Mouse (Mus musculus): Measurements from ENCODE around the gene 1110059E24Rik.
"Not testable (repeated sequence)": the region's sequence is repeated elsewhere in the genome, so short reads cannot be mapped to it uniquely, and the experiment has no call there.

1110059E24Rik gene

DNA sequence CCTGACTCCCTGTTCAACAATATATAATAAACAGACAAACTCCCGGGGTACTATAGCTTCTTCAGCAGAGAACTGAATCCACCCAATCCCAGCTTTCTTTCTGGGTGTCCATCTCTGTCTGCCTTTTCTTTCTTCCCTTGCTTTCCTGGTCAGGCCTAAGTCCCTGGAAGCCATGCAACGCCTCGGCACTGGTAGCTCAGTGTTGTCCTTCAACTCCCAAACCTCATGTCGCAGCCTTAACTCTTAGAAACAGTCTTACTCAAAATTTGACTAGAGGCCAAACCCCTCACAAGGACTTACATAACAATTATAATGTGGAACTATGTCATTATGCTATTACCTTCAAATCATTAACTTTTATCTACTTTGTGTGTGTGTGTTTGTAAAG is 28.6 kb downstream of the 1110059E24Rik start:
- DNase-seq = no peak

GRCm38 (mm10) chr19:21623410-21624147 is 29.2 kb downstream of the 1110059E24Rik start:
- no peak for DNase-seq

- DNase-seq = no peak
Measured at GRCm38 (mm10) chr19:21615801-21616200, 37.0 kb downstream of the 1110059E24Rik start.

- DNase-seq = no peak
Measured at GRCm38 (mm10) chr19:21611725-21612575, 40.8 kb downstream of the 1110059E24Rik start.

GRCm38 (mm10) chr19:21611297-21611696 is 41.5 kb downstream of the 1110059E24Rik start:
- no peak for DNase-seq

DNA sequence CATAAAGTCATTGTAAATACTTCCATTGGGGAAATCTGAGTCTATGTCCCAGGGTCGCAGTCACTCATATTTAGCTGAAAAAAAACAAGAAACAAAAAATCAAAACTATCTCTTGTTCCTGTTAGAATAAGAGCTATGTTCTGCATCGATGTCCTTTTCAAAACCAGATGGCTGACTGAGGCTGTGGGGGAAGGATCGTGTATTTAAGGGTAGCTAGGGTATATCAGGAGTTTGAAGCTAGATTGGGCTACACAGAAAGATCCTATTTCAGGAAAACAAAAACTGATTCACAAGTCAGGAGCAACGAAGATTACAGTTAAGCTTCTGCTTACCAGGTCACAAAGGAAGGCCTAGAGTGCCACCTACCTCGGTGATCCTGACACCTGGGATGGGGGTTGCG is 42.5 kb downstream of the 1110059E24Rik start:
- DNase-seq = no peak

- no peak for DNase-seq
Measured at GRCm38 (mm10) chr19:21605294-21605693, 47.5 kb downstream of the 1110059E24Rik start.

DNA sequence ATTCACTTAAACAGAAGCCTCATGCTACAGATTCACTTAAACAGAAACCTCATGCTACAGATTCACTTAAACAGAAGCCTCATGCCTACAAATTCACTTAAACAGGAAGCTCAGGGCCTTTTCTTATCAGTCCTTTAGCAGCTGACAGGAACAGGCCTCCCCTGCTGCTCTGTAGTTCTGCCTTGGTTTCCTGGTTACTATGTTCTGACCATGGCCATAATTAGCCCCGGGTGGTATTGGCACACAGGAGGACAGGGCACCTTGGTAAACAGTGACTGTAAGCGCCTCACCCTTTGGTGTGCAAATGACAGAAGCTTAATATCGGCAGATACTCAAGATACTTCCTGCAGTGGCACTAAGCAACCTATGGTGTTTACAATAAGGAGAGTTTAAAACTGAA is 48.9 kb downstream of the 1110059E24Rik start:
- no peak for DNase-seq

DNA sequence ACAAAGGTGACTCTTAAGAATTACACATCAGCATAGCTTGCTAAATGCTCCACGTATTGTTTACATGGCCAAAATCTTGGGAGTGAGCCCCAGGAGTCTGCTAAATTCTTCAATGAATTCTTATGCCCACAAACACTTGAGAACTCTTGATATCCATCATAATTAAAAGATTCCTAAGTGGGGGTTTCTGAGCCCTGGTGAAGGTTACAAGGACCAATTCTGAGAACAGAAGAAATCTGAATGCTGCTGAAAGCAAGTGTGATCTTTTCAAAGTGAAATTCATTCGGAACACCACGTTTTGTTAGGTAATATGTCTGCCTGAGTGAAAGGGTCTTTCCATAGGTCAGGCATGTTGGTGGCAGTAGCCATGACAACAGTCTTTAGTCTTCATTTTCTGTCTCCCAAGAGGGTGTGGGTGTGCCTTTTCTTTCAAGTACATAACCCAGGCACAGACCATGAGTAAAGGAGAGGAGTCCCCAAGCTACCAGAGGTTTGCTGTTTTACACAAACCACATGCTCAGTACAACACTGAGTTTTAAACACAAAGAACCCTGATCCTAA is 51.2 kb downstream of the 1110059E24Rik start:
- DNase-seq = no peak

DNA sequence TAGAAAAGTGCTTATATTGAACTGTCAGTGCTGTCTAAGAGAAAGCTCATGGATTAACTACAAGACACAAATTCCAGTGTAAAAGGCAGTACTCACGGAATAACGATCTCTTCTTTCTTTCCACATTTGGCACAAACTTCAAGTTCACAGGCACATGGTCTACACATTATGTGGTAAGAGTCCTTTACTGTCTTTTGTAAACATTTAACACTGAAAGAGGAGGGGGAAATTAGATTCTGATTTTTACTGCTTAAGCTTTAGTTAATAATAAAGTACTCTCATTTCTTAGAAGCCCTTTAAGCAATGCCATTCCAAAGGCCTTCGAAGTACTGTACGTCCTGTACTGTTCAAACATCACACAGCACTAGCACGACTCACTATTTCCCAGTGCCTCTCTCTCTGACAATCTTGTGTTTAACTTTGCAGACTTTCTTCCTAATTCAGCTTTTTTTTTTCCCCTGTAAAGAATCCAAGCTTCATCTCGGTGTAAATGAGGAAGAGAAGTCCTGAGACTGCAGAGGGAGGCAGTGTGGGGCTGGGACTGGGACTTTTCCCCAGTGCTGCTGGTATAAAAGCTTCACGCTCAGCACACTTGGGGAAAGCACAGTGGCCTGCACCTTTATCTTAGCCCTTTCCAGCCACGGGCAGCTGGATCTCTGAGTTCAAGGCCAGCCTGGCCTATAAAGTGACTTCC is 54.0 kb downstream of the 1110059E24Rik start:
- DNase-seq = no peak

- DNase-seq = no peak
Measured at GRCm38 (mm10) chr19:21594676-21595075, 58.1 kb downstream of the 1110059E24Rik start.

- DNase-seq = not testable (repeated sequence)
Measured at GRCm38 (mm10) chr19:21592216-21592615, 60.6 kb downstream of the 1110059E24Rik start.

- DNase-seq = no peak
Measured at GRCm38 (mm10) chr19:21589888-21590287, 62.9 kb downstream of the 1110059E24Rik start.

GRCm38 (mm10) chr19:21587593-21587992 is 65.2 kb downstream of the 1110059E24Rik start:
- DNase-seq = no peak

DNA sequence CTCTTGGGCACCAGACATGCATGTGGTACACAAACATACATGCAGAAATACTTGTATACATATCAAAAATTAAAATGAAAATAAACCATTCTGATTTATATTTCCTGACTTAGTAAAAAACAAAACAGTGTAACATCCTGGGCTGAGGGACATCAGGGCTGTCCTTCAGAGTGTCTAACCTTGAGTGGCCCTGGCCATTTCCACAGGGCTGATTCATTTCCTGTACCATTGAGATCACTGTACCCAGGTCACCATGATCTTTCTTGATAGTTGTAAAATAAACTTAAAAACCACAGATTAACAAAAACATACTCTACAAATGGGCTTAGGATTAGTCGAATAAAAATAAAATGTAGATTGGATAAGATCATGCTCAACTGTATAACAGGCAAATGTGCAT is 66.2 kb downstream of the 1110059E24Rik start:
- DNase-seq = no peak

DNA sequence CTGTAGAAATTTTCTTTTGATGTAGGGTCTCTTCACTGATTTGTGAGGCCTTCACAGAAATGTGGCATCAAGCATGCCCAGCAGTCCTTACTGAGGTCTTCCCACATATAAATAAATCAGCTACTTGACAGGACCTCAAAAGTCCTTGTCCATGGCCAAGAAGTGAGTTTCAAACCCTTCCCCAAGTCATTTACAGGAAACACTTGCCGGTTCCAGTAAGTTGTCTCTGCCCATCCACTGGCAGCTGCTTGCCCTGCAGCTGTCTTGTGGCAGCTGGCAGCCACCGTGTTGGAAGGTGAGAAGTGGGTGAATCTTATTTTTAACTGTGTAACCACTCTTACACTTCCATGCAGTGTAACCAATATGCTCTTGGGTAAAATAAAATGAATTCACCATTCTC is 66.9 kb downstream of the 1110059E24Rik start:
- DNase-seq = peak; percentile 28

GRCm38 (mm10) chr19:21583986-21584385 is 68.8 kb downstream of the 1110059E24Rik start:
- DNase-seq = no peak

DNA sequence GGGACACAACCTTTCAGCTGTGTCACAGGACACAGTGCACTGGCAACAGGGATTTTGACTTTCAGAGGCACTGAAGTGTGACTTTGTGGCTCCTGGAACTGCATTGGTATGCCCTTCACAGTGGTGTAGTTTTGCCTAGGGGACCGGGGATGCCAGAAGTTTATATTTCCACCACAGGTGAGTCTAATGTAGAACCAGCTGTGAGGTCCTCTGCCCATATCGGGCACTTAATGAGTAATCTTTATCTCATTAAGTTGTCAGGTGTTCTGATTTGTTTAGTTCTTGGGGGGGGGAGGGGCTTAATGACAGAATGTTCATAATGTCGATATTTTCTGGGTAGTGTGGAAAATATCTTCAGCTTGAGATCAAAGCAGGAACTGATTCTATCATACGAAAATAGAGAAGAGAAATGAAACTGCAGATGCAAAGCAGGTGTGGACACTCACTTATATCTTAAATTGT is 69.2 kb downstream of the 1110059E24Rik start:
- DNase-seq = no peak

- no peak for DNase-seq
Measured at GRCm38 (mm10) chr19:21581404-21581803, 71.4 kb downstream of the 1110059E24Rik start.

- DNase-seq = no peak
Measured at GRCm38 (mm10) chr19:21579896-21580295, 72.9 kb downstream of the 1110059E24Rik start.

GRCm38 (mm10) chr19:21577443-21577842 is 75.3 kb downstream of the 1110059E24Rik start:
- no peak for DNase-seq

DNA sequence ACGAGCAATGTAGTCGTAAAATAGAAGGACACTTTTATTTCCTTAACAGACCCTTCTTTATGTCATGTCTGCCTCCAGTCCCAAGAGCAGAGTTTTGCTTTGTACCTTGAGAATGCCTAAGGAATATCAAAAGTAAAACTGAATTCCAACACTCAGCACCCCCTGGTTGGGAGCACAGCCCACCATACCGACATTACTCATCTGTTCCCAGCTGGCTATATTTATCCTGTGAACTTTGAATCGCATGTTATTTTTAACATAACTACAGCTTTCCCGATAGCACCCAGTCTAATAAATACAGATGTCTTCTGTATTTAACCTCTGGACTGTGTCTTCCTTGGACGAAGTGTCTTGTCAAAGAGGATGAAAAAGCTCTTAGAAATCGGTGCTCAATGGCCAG is 80.8 kb downstream of the 1110059E24Rik start:
- no peak for DNase-seq
